Mouse (Mus musculus) activated CD4-positive, CD25-positive, alpha-beta regulatory T cell (primary cell): ENCODE measurements around the gene Plppr5. TPM values are rescaled to one million over a fixed set of nuclear protein-coding genes. Genes with fewer than 3 reads are reported as not detected.

ENCODE experiments used
- polyA plus RNA-seq, 2 experiments: library from polyadenylated mRNA; unstranded; fragments of 100-300 nt; shearing (Covaris generic); gene quantifications; one replicate each; pipeline ENCODE4 v1.2.1; 2017

Gene Plppr5
- polyA plus RNA-seq: under 1 TPM in 1 of 2 experiments, not detected in 1; 0.20 TPM

DNA sequence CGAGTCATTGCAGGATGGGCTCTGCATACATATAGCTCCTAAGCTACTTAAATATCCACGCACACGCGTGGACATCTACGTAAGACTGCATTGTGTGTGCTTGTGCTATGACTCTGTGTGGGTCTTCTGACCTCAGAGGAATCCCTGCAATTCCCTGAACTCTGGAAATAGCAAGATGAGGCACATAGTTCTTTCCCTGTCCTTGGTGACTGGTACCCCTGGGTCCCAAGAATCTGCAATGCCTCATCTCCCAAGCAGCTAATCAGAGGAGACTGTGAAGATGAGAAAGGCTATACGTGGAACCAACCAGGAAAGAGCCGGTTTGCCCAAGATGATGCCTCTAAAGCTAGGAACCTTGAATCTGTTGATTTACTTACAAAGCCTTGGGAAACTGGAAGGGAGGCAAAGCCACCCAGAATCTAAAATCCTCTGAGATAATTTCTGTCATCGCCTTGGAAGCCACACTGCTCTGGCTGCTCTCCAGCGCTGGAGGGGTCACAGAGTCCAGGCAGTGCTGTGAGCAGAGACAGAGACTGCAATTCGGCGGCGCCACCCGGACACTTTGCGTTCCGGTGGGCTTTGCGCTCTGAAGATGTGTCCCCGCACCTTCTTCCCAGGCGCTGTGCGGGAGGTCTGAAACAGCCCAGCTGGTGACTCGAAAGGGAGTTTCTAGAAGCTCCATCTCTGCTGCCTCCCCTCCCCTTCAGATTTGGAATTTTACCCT, at the start of gene Plppr5:
Plppr5 (plus strand) TSS at position 308 of the 724 bp plus-strand sequence.

Other genes with a start within 250 kb of the Plppr5 start
- under 1 TPM in 1 of 2 experiments, not detected in 1; 0.15 TPM for gene Plppr4, start 214.0 kb upstream of the Plppr5 start, polyA plus RNA-seq